Mouse (Mus musculus): ENCODE data around the gene Ppp4r2. TPM values are rescaled to one million over a fixed set of nuclear protein-coding genes. Genes with fewer than 3 reads are reported as not detected.
A peak's percentile ranks its signal among the peaks of the same experiment; 100 is the strongest.

Ppp4r2 gene
- polyA plus RNA-seq, 1 experiment from 2014 or later, result 35.2 TPM

GRCm38 (mm10) chr6:100873191-100873590 lies 39.8 kb downstream of the Ppp4r2 start:
- Histone ChIP-seq H3K27me3 (ENCODE audit: control insufficient read depth, insufficient read depth, low read length) (no peaks in the 10 kb centered on the region), H3K4me1 (ENCODE audit: control insufficient read depth, insufficient read depth, low read length) (no peaks in the 10 kb centered on the region), H3K27ac (replicated peaks; ENCODE audit: low read depth, low read length) (no peak overlapping the region), H3K9me3 (ENCODE audit: control insufficient read depth, low read length) (no peaks in the 10 kb centered on the region), H3K4me3 (replicated peaks; ENCODE audit: low read depth, low read length) (no peak overlapping the region), H3K36me3 (ENCODE audit: control insufficient read depth, insufficient read depth, low read length) (no peaks in the 10 kb centered on the region), H3K4me2 (ENCODE audit: low read length) (no peak overlapping the region), H3K9ac (replicated peaks; ENCODE audit: low read length) (no peak overlapping the region)
- no peak for ATAC-seq (ENCODE audit: low FRiP score, low TSS enrichment)
- DNase-seq, result no peak
- 72% methylated on average over 6 of the region's 6 CpGs for WGBS

GRCm38 (mm10) chr6:100875862-100876623 lies 42.6 kb downstream of the Ppp4r2 start:
- Histone ChIP-seq H3K4me2 (ENCODE audit: low read length) (no peak overlapping the region), H3K9me3 (ENCODE audit: control insufficient read depth, low read length) (no peaks in the 10 kb centered on the region), H3K9ac (replicated peaks; ENCODE audit: low read length) (no peak overlapping the region), H3K27me3 (ENCODE audit: control insufficient read depth, insufficient read depth, low read length) (no peaks in the 10 kb centered on the region), H3K36me3 (ENCODE audit: control insufficient read depth, insufficient read depth, low read length) (no peaks in the 10 kb centered on the region), H3K4me3 (replicated peaks; ENCODE audit: low read depth, low read length) (no peak overlapping the region), H3K27ac (replicated peaks; ENCODE audit: low read depth, low read length) (no peak overlapping the region), H3K4me1 (ENCODE audit: control insufficient read depth, insufficient read depth, low read length) (no peaks in the 10 kb centered on the region)
- 69% methylated on average over 20 of the region's 20 CpGs for WGBS
- ATAC-seq (ENCODE audit: low FRiP score, low TSS enrichment) (no peak), DNase-seq (peak; percentile 92)

- ATAC-seq (ENCODE audit: low FRiP score, low TSS enrichment), result no peak
- Histone ChIP-seq H3K27me3 (ENCODE audit: control insufficient read depth, insufficient read depth, low read length) (no peaks in the 10 kb centered on the region), H3K9me3 (ENCODE audit: control insufficient read depth, low read length) (no peaks in the 10 kb centered on the region), H3K4me3 (replicated peaks; ENCODE audit: low read depth, low read length) (no peak overlapping the region), H3K27ac (replicated peaks; ENCODE audit: low read depth, low read length) (no peak overlapping the region), H3K9ac (replicated peaks; ENCODE audit: low read length) (no peak overlapping the region), H3K4me1 (ENCODE audit: control insufficient read depth, insufficient read depth, low read length) (no peaks in the 10 kb centered on the region), H3K4me2 (ENCODE audit: low read length) (no peak overlapping the region), H3K36me3 (ENCODE audit: control insufficient read depth, insufficient read depth, low read length) (no peaks in the 10 kb centered on the region)
- 80% methylated on average over 12 of the region's 12 CpGs for WGBS
- no peak for DNase-seq
Observed at GRCm38 (mm10) chr6:100876624-100877017, 43.2 kb downstream of the Ppp4r2 start.

GRCm38 (mm10) chr6:100878546-100878945 lies 45.1 kb downstream of the Ppp4r2 start:
- Histone ChIP-seq H3K36me3 (ENCODE audit: control insufficient read depth, insufficient read depth, low read length) (no peaks in the 10 kb centered on the region), H3K4me1 (ENCODE audit: control insufficient read depth, insufficient read depth, low read length) (no peaks in the 10 kb centered on the region), H3K4me3 (replicated peaks; ENCODE audit: low read depth, low read length) (no peak overlapping the region), H3K27me3 (ENCODE audit: control insufficient read depth, insufficient read depth, low read length) (no peaks in the 10 kb centered on the region), H3K4me2 (ENCODE audit: low read length) (no peak overlapping the region), H3K9me3 (ENCODE audit: control insufficient read depth, low read length) (no peaks in the 10 kb centered on the region), H3K27ac (replicated peaks; ENCODE audit: low read depth, low read length) (no peak overlapping the region), H3K9ac (replicated peaks; ENCODE audit: low read length) (no peak overlapping the region)
- ATAC-seq (ENCODE audit: low FRiP score, low TSS enrichment) (no peak), DNase-seq (no peak)
- 87% methylated on average over 13 of the region's 13 CpGs for WGBS

GRCm38 (mm10) chr6:100879607-100880006 lies 46.2 kb downstream of the Ppp4r2 start:
- no peak overlapping the region for H3K4me3 ChIP-seq (replicated peaks; ENCODE audit: low read depth, low read length)
- ATAC-seq (ENCODE audit: low FRiP score, low TSS enrichment) (no peak), DNase-seq (no peak)
- no peaks in the 10 kb centered on the region for H3K9me3 ChIP-seq (ENCODE audit: control insufficient read depth, low read length)
- WGBS, result 52% methylated on average over 10 of the region's 10 CpGs
- H3K27ac ChIP-seq (replicated peaks; ENCODE audit: low read depth, low read length), result no peak overlapping the region
- no peak overlapping the region for H3K9ac ChIP-seq (replicated peaks; ENCODE audit: low read length)
- H3K36me3 ChIP-seq (ENCODE audit: control insufficient read depth, insufficient read depth, low read length), result no peaks in the 10 kb centered on the region
- no peaks in the 10 kb centered on the region for H3K4me1 ChIP-seq (ENCODE audit: control insufficient read depth, insufficient read depth, low read length)
- no peaks in the 10 kb centered on the region for H3K27me3 ChIP-seq (ENCODE audit: control insufficient read depth, insufficient read depth, low read length)
- H3K4me2 ChIP-seq (ENCODE audit: low read length), result no peak overlapping the region

GRCm38 (mm10) chr6:100881657-100882056 lies 48.2 kb downstream of the Ppp4r2 start:
- H3K36me3 ChIP-seq (ENCODE audit: control insufficient read depth, insufficient read depth, low read length), result no peaks in the 10 kb centered on the region
- no peak overlapping the region for H3K27ac ChIP-seq (replicated peaks; ENCODE audit: low read depth, low read length)
- no peak overlapping the region for H3K9ac ChIP-seq (replicated peaks; ENCODE audit: low read length)
- no peaks in the 10 kb centered on the region for H3K9me3 ChIP-seq (ENCODE audit: control insufficient read depth, low read length)
- 85% methylated on average over 9 of the region's 9 CpGs for WGBS
- ATAC-seq (ENCODE audit: low FRiP score, low TSS enrichment) (no peak), DNase-seq (no peak)
- no peaks in the 10 kb centered on the region for H3K4me1 ChIP-seq (ENCODE audit: control insufficient read depth, insufficient read depth, low read length)
- H3K27me3 ChIP-seq (ENCODE audit: control insufficient read depth, insufficient read depth, low read length), result no peaks in the 10 kb centered on the region
- H3K4me2 ChIP-seq (ENCODE audit: low read length), result no peak overlapping the region
- H3K4me3 ChIP-seq (replicated peaks; ENCODE audit: low read depth, low read length), result no peak overlapping the region

- peak overlapping the region; percentile 16; the same call in 1 of the 2 replicates for H3K4me3 ChIP-seq (replicated peaks; ENCODE audit: low read depth, low read length)
- 24% methylated on average over 15 of the region's 15 CpGs for whole genome bisulfite sequencing
- DNase-seq (peak; percentile 90), ATAC-seq (ENCODE audit: low FRiP score, low TSS enrichment) (peak; percentile 21; the same call in 1 of the 2 replicates)
- no peaks in the 10 kb centered on the region for H3K36me3 ChIP-seq (ENCODE audit: control insufficient read depth, insufficient read depth, low read length)
- no peaks in the 10 kb centered on the region for H3K4me1 ChIP-seq (ENCODE audit: control insufficient read depth, insufficient read depth, low read length)
- peaks cover 3% of the 10 kb centered on the region; the same call in 1 of the 2 replicates for H3K9me3 ChIP-seq (ENCODE audit: control insufficient read depth, low read length)
- no peaks in the 10 kb centered on the region for H3K27me3 ChIP-seq (ENCODE audit: control insufficient read depth, insufficient read depth, low read length)
- no peak overlapping the region for H3K9ac ChIP-seq (replicated peaks; ENCODE audit: low read length)
- peak overlapping the region; percentile 47 for H3K4me2 ChIP-seq (ENCODE audit: low read length)
- no peak overlapping the region for H3K27ac ChIP-seq (replicated peaks; ENCODE audit: low read depth, low read length)
Observed at GRCm38 (mm10) chr6:100882381-100883213, 49.2 kb downstream of the Ppp4r2 start.

- no peak overlapping the region for H3K4me3 ChIP-seq (replicated peaks; ENCODE audit: low read depth, low read length)
- ATAC-seq (ENCODE audit: low FRiP score, low TSS enrichment) (no peak), DNase-seq (peak; percentile 57)
- no peaks in the 10 kb centered on the region for H3K36me3 ChIP-seq (ENCODE audit: control insufficient read depth, insufficient read depth, low read length)
- peaks cover 3% of the 10 kb centered on the region; the same call in 1 of the 2 replicates for H3K9me3 ChIP-seq (ENCODE audit: control insufficient read depth, low read length)
- H3K4me2 ChIP-seq (ENCODE audit: low read length), result no peak overlapping the region
- no peaks in the 10 kb centered on the region for H3K4me1 ChIP-seq (ENCODE audit: control insufficient read depth, insufficient read depth, low read length)
- H3K27ac ChIP-seq (replicated peaks; ENCODE audit: low read depth, low read length), result no peak overlapping the region
- H3K9ac ChIP-seq (replicated peaks; ENCODE audit: low read length), result no peak overlapping the region
- no peaks in the 10 kb centered on the region for H3K27me3 ChIP-seq (ENCODE audit: control insufficient read depth, insufficient read depth, low read length)
- 57% methylated on average over 13 of the region's 13 CpGs for WGBS
Observed at GRCm38 (mm10) chr6:100883233-100883632, 49.8 kb downstream of the Ppp4r2 start.

Data from midbrain, embryonic 14.5 days (tissue).